Mouse (Mus musculus): ENCODE measurements around the gene Rassf10. TPM values are rescaled to one million over a fixed set of nuclear protein-coding genes. Genes with fewer than 3 reads are reported as not detected.

The Rassf10 gene
- 1.4 and 1.6 TPM in 2 replicates for polyA plus RNA-seq (2016; fragmentation: Nextera tagmentation; extraction: Ambion mirVana)

DNA sequence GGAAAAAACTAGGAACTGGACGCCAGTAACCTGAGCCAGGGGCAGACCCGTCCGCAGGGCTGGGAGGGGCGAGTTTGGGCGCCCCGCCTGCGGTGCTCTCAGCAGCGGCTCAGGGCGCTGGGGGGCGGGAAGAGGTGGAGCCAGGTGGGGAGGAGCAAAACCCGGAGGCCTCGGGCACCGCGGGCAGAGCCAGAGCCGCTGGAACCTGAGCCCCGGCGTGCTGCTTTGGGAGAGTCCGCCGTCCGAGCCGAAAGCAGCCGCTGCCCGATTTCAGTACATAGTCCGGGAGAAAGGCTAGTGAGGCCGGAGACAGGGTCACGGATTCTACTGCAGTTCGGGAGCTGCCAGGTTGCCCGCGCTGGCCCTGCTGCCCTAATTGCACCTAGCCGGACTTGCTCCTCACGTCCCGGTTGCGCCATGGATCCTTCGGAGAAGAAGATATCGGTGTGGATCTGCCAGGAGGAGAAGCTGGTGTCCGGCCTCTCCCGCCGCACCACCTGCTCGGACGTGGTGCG lies at the start of gene Rassf10:
Gene Rassf10, plus strand, starts transcription at position 186 of the 515 bp plus-strand sequence.
- Histone ChIP-seq H3K27me3 (peaks cover 53% of the 10 kb centered on the region), H3K4me2 (replicated peaks) (peak within 1 kb of the TSS; percentile 66), H3K4me3 (peak within 1 kb of the TSS; percentile 46), H3K9me3 (no peaks in the 10 kb centered on the region), H3K36me3 (no peaks in the 10 kb centered on the region), H3K9ac (replicated peaks) (peak within 1 kb of the TSS; percentile 47), H3K27ac (replicated peaks) (no peak within 1 kb of the TSS), H3K4me1 (peaks cover 34% of the 10 kb centered on the region)
- under 1% methylated on average over 41 of the region's 41 CpGs for WGBS
- peak; percentile 58 for ATAC-seq (ENCODE audit: low FRiP score, low read depth)

DNA sequence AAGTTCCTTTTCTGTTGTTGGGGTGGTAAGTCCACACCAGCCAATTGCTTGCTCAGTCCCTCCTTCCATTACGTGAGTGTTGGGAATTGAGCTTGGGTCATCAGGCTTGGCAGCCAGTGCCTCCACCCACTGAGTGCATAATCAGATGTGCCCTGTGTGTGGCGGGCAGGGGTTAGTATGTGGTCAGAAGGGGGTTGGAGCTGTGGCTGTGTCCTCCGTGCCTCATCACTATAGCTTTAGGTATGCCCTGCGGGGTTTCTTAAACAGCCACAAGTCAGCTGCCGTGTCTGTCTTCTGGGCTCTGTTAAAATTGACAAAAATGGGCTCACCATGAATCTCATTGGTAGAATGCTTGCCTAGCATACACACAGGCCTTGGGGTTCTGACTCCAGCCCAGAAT lies 46.9 kb upstream of the Rassf10 start:
- Histone ChIP-seq H3K4me2 (replicated peaks) (no peak overlapping the region), H3K9ac (replicated peaks) (no peak overlapping the region), H3K36me3 (peaks cover 11% of the 10 kb centered on the region), H3K4me1 (no peaks in the 10 kb centered on the region), H3K27me3 (peaks cover 4% of the 10 kb centered on the region), H3K4me3 (no peak overlapping the region), H3K27ac (replicated peaks) (no peak overlapping the region), H3K9me3 (no peaks in the 10 kb centered on the region)
- no peak for ATAC-seq (ENCODE audit: low FRiP score, low read depth)
- 79% methylated on average over 5 of the region's 5 CpGs for WGBS

DNA sequence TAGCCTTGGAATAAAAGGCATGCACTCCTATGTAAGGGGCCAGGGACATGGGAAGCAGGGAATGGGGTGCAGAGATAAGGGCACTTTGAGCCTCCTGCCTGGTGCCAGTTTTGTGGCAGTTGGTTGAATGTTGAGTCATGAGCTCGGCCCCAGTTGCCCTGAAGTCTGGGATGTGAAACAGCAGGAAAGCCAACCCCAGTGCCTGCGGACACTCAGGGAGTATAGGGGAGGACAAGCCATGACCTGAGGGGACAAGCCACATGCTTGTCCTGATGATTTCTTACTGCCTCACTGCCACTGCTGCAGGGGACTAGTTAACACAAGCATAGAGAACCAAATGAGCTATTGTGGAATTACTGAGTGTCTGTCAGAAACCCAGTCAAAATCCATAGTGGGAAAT lies 46.3 kb upstream of the Rassf10 start:
- 80% methylated on average over 2 of the region's 2 CpGs for WGBS
- Histone ChIP-seq H3K36me3 (peaks cover 5% of the 10 kb centered on the region), H3K4me1 (no peaks in the 10 kb centered on the region), H3K4me2 (replicated peaks) (no peak overlapping the region), H3K9ac (replicated peaks) (no peak overlapping the region), H3K9me3 (no peaks in the 10 kb centered on the region), H3K27ac (replicated peaks) (no peak overlapping the region), H3K27me3 (peaks cover 4% of the 10 kb centered on the region), H3K4me3 (no peak overlapping the region)
- no peak for ATAC-seq (ENCODE audit: low FRiP score, low read depth)

DNA sequence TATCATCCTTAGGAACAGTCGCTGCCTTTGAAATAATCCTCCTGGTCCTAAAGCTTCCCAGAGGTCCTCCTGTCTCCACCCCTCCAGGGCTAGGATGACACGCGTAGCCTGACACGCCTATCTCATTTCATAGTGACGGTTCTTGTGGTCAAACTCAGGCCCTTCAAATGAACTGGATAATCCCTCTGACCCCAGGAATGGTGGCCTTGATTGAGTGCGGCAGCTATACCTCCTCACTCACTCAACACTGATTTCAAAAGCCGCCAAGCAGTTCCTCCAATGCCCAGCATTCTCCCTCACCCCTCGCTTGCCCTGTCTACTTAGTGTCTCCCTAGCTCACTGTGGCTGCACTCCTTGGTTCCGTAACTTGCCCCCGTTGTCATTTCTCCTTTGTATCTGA lies 44.6 kb upstream of the Rassf10 start:
- Histone ChIP-seq H3K27ac (replicated peaks) (no peak overlapping the region), H3K9ac (replicated peaks) (no peak overlapping the region), H3K4me3 (no peak overlapping the region), H3K9me3 (no peaks in the 10 kb centered on the region), H3K27me3 (peaks cover 4% of the 10 kb centered on the region), H3K4me2 (replicated peaks) (no peak overlapping the region), H3K4me1 (no peaks in the 10 kb centered on the region), H3K36me3 (peaks cover 4% of the 10 kb centered on the region)
- no peak for ATAC-seq (ENCODE audit: low FRiP score, low read depth)
- WGBS: 88% methylated on average over 10 of the region's 10 CpGs

DNA sequence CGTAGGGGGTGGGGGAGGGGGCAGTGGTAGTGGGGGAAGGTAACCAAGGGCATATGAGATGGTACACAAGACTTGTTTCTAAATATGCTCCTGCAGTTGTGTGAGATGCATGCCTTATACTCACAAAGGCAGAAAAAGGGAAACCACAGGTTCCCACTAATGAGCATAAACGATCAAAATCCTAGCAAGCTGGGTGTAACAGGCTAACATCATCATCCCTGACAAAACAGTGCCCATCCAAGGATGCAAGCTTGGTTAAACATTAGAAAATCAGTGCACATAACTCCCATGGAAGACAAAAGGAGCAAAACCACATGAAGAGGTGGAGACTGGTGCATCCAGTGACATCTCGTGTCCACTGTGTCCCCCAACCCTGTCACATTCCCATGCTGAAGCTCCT lies 40.8 kb upstream of the Rassf10 start:
- no peak overlapping the region for H3K9ac ChIP-seq (replicated peaks)
- H3K9me3 ChIP-seq: no peaks in the 10 kb centered on the region
- H3K4me2 ChIP-seq (replicated peaks): no peak overlapping the region
- H3K4me1 ChIP-seq: peaks cover 13% of the 10 kb centered on the region; the same call in 1 of the 2 replicates
- H3K4me3 ChIP-seq: no peak overlapping the region
- H3K27me3 ChIP-seq: no peaks in the 10 kb centered on the region; the same call in 1 of the 2 replicates
- no peak for ATAC-seq (ENCODE audit: low FRiP score, low read depth)
- H3K36me3 ChIP-seq: no peaks in the 10 kb centered on the region
- no peak overlapping the region for H3K27ac ChIP-seq (replicated peaks)
- 87% methylated on average over 3 of the region's 3 CpGs for WGBS

DNA sequence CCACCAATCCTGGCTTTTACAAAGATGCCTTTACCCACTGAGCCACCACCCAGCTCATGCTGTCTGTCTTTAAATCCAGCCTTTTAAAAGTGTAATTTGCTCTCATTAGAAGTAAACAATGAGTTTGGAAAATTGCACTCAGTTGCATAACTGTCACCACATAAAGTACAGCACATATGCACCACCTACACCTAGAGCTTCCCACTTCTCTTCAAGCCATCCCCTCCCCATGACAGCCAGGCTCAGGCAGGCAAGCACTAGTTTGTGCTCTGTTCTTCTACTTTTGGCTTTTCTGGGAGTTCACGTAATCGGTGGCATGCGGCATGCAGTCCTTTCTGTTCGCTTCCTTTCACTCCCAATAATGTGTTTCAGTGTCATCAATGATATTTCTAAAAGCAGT lies 38.2 kb upstream of the Rassf10 start:
- no peak overlapping the region for H3K27ac ChIP-seq (replicated peaks)
- H3K4me3 ChIP-seq: no peak overlapping the region
- H3K4me2 ChIP-seq (replicated peaks): no peak overlapping the region
- 82% methylated on average over 4 of the region's 4 CpGs for WGBS
- H3K4me1 ChIP-seq: peaks cover 21% of the 10 kb centered on the region
- no peaks in the 10 kb centered on the region for H3K9me3 ChIP-seq
- H3K9ac ChIP-seq (replicated peaks): no peak overlapping the region
- H3K36me3 ChIP-seq: no peaks in the 10 kb centered on the region
- H3K27me3 ChIP-seq: no peaks in the 10 kb centered on the region
- ATAC-seq (ENCODE audit: low FRiP score, low read depth): no peak

DNA sequence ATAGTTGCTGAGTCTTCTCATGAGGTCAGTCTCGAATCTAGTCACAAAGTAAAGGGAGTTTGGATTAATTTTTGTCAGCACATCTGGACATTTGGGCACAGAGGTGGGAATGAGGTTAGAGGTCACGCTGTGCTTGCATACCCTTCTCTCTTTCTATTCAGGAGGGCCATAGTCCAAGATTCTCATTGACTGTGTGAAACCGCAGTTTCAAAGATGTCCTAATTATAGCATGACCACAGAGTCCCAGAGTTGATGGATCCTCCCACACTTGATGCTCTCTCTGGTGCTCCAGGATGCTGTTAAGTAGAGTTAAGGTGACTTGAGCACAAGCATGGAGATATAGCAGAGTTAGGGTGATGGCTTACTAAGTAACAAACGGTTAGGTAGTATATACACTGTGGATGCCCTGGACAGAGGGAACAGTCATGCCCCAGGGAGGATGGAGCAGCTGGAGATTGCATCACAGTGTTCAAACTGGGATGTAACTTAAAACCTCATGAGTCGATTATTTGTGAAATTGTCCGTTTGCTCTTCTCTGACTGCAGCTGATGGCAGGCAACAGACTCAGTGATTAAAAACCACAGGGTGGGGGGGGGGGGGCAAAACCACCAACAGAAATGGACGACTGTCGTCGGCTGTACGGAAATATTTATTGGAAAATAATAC lies 36.0 kb upstream of the Rassf10 start:
- Histone ChIP-seq H3K9me3 (no peaks in the 10 kb centered on the region), H3K36me3 (no peaks in the 10 kb centered on the region), H3K4me3 (no peak overlapping the region), H3K27me3 (no peaks in the 10 kb centered on the region), H3K4me1 (peaks cover 24% of the 10 kb centered on the region), H3K9ac (replicated peaks) (no peak overlapping the region), H3K27ac (replicated peaks) (no peak overlapping the region), H3K4me2 (replicated peaks) (no peak overlapping the region)
- 59% methylated on average over 10 of the region's 10 CpGs for WGBS
- ATAC-seq (ENCODE audit: low FRiP score, low read depth): no peak

DNA sequence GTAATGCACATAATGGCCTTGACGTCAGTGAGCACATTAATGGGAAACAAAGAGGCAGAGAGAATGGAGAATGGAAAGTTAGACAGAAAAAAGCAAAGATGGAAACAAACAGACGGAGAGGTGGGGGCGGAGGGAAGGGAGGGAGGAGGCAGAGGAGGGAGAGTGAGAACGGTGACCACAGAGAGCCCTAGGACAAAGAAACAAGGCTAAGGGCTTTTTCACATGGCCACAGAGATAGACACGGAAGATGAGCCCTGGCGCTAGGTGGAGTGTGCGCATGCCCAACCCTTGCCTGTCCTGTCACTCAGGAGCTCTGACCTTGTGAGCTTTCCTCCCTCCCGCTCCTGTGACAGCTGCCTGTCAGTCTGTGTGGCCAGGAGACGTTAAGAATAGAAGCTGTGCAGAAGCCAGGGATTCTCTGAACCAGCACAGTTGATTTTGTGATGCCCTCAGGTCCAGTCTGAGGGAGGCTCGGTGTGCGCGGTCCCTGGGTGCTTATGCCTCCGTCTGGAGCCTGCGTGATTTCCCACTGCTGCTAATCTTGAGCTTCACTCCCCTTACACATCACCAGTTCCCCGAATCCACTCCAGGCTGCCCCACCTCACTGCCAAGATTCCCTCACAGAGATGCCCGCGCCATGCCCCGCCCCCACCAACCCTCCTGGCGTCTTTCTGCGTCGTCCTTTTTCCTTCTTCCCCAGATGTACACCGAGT lies 35.3 kb upstream of the Rassf10 start:
- WGBS: 63% methylated on average over 22 of the region's 22 CpGs
- no peak overlapping the region for H3K9ac ChIP-seq (replicated peaks)
- no peaks in the 10 kb centered on the region for H3K36me3 ChIP-seq
- H3K4me1 ChIP-seq: peaks cover 30% of the 10 kb centered on the region
- no peak overlapping the region; the same call in 1 of the 2 replicates for H3K4me2 ChIP-seq (replicated peaks)
- 0 out of 2 replicates have a peak, but pooled peaks have one; percentile 41 for ATAC-seq (ENCODE audit: low FRiP score, low read depth)
- H3K9me3 ChIP-seq: no peaks in the 10 kb centered on the region
- H3K27ac ChIP-seq (replicated peaks): no peak overlapping the region
- peaks cover 2% of the 10 kb centered on the region; the same call in 1 of the 2 replicates for H3K27me3 ChIP-seq
- no peak overlapping the region for H3K4me3 ChIP-seq

DNA sequence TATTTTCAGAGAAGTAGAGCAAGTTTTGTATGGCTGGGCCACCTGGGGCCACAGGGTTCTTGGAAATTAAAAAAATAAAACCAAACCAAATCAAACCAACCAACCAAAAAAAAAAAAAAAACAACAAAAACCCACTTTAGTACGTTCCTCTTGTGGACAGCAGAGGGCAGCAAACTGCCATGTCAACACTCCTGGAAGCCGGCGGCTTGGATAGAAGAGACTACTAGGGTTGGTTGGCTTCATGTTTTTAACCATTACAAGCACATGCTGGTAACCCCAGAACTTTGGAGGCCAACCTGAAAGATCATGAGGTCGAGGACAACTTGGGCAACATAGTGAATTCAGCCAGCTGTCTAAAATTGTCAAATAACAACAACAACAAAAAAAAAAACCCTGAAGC lies 33.9 kb upstream of the Rassf10 start:
- Histone ChIP-seq H3K9me3 (no peaks in the 10 kb centered on the region), H3K4me2 (replicated peaks) (no peak overlapping the region), H3K36me3 (no peaks in the 10 kb centered on the region), H3K27me3 (peaks cover 10% of the 10 kb centered on the region), H3K27ac (replicated peaks) (no peak overlapping the region), H3K4me1 (peaks cover 33% of the 10 kb centered on the region), H3K9ac (replicated peaks) (no peak overlapping the region), H3K4me3 (no peak overlapping the region)
- ATAC-seq (ENCODE audit: low FRiP score, low read depth): no peak
- WGBS: 2% methylated on average over 4 of the region's 4 CpGs

DNA sequence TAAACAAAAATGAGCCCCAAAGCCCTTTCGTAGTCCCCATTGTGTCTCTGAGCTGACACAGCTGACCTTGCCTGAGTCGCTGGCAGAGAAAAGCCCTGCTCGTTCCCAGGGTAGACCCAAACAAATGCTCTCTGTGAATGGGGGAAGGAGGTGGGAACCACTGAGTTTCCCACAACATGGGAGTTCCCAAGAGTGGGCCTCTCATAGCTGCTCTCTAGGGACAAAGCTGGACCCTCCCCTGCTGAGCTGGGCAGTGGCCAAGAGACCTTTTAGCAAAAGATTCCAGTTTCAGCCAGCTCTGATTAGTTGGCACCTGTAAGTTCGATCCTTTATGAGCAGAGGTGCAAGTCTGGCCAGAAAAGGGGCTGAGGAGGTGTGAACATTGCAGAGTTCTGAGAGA lies 31.0 kb upstream of the Rassf10 start:
- H3K36me3 ChIP-seq: no peaks in the 10 kb centered on the region
- ATAC-seq (ENCODE audit: low FRiP score, low read depth): no peak
- 38% methylated on average over 4 of the region's 4 CpGs for WGBS
- no peak overlapping the region for H3K9ac ChIP-seq (replicated peaks)
- H3K4me3 ChIP-seq: no peak overlapping the region
- H3K4me1 ChIP-seq: peaks cover 25% of the 10 kb centered on the region
- H3K9me3 ChIP-seq: no peaks in the 10 kb centered on the region
- no peak overlapping the region for H3K27ac ChIP-seq (replicated peaks)
- peaks cover 10% of the 10 kb centered on the region for H3K27me3 ChIP-seq
- H3K4me2 ChIP-seq (replicated peaks): no peak overlapping the region

DNA sequence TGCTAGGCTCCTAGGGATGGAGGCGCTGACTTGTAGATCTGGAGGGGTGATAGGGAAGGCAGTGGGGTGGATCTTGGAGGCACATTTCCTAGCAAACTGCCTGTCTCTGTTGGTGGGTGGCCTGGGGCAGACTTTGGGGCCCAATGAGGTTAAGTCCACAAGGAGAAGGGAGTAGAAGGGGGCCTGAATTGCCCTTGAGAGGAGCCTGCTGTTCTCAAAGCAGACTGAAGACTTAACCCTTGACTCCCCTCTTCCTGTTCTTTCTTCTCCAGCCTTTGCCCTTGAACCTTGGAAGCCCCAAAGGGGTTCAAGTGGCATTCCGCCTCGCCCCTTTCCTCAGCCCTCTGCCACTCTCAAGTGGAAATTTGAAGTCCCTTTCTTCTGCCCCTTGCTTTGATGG lies 30.1 kb upstream of the Rassf10 start:
- Histone ChIP-seq H3K9ac (replicated peaks) (no peak overlapping the region), H3K36me3 (no peaks in the 10 kb centered on the region), H3K4me2 (replicated peaks) (no peak overlapping the region), H3K4me3 (no peak overlapping the region), H3K4me1 (peaks cover 16% of the 10 kb centered on the region), H3K27ac (replicated peaks) (no peak overlapping the region), H3K27me3 (peaks cover 12% of the 10 kb centered on the region), H3K9me3 (no peaks in the 10 kb centered on the region)
- no peak for ATAC-seq (ENCODE audit: low FRiP score, low read depth)
- 74% methylated on average over 3 of the region's 3 CpGs for WGBS

DNA sequence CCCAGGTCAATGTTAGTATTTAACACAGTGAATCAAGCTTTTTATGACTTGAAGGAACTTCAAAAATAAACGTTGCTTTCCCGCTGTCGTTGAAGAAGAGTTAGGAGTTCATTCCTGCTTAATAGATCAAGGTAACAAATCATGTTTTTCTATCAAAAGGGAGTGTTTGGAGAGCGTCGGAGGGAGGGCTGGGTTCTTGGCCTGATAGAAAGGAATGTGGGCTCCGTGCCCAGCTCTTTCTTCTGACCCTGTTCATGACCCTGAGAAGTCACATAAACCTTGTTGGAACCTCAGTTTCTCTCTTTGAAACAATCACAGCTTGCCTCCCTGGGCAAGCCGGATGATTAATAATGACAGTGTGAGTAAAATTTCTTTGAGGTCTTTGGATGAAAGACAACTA lies 23.1 kb upstream of the Rassf10 start:
- H3K9me3 ChIP-seq: no peaks in the 10 kb centered on the region
- no peak overlapping the region for H3K27ac ChIP-seq (replicated peaks)
- ATAC-seq (ENCODE audit: low FRiP score, low read depth): no peak
- 0 out of 2 replicates have a peak, but pooled peaks cover 6% of the 10 kb centered on the region for H3K27me3 ChIP-seq
- 71% methylated on average over 7 of the region's 7 CpGs for WGBS
- no peaks in the 10 kb centered on the region for H3K36me3 ChIP-seq
- H3K9ac ChIP-seq (replicated peaks): no peak overlapping the region
- H3K4me1 ChIP-seq: no peaks in the 10 kb centered on the region
- no peak overlapping the region for H3K4me2 ChIP-seq (replicated peaks)
- no peak overlapping the region for H3K4me3 ChIP-seq

Measured in midbrain, embryonic 12.5 days (tissue).